8 mouse cellular contexts compared by ENCODE assay signal in the genomic region with DNA sequence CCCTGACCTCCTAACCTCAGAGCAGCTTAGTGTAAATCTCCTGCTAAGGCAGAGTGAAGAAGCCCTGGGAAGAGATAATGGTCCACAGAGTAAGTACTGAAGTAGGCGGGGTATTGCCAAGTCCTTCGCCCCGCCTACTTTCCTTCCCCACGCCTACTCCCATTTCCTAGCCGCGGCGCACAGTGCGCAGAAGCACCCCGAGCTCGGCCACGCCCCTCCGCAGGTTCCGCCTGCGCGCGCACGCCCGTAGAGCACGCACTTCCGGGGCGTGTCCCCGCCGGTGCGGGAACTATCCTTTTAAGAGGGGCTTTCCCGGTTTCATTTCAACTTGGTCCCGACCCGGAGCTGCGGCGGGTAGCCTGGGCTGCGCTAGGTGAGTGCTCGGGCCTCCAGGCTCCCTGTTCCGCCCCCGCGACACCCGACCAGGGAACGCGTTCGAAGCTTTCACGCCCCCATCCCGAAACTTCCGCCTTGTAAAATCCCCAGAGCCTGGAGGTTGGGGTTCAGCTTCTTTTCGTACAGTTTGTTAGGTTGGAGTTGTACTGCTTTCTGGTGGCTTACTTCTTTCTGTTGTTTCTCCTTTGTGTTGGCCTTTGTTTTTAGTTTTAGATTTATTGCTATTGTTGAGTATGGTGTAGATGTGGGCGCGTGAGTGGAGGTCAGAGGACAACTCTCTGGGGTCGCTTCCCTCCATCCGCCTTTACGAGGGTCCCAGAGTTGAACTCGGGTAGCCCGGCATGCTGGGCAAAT. TPM values are rescaled to one million over a fixed set of nuclear protein-coding genes. Genes with fewer than 3 reads are reported as not detected.
DNase-seq lines count a peak whose midpoint lies in the region; ATAC-seq lines count a peak whose summit lies in the region.

A gene (plus strand): TSS at position 250 of the 750 bp plus-strand sequence.

- no peaks in the 10 kb centered on the region for H3K27me3 ChIP-seq in heart, embryonic 10.5 days (ENCODE audit: insufficient read depth, poor library complexity, severe bottlenecking)
- H3K27me3 ChIP-seq in kidney, embryonic 15.5 days: no peaks in the 10 kb centered on the region

- peak; percentile 96 to 97 for DNase-seq in B cell, adult 2 months
- peak; percentile 96 for DNase-seq in brain, adult 2 months (ENCODE audit: low read depth, low spot score)
- peak; percentile 98 for DNase-seq in heart, embryonic 10.5 days (ENCODE audit: low spot score)
- peak; percentile 99 for DNase-seq in liver
- DNase-seq in spleen, postnatal 4 days (ENCODE audit: low spot score in 2 of 2): peak; percentile 95 to 98

- peak within 1 kb of the TSS; percentile 72 for H3K9ac ChIP-seq in kidney, embryonic 15.5 days

- H3K4me2 ChIP-seq in kidney, embryonic 15.5 days: peak within 1 kb of the TSS; percentile 71

- H3K4me1 ChIP-seq in heart, embryonic 10.5 days: 0 out of 2 replicates have a peak, but pooled peaks cover 7% of the 10 kb centered on the region
- peaks cover 16% of the 10 kb centered on the region for H3K4me1 ChIP-seq in kidney, embryonic 15.5 days

- under 1% methylated on average over 49 of the region's 49 CpGs for WGBS in heart, embryonic 10.5 days
- WGBS in kidney, embryonic 15.5 days: under 1% methylated on average over 49 of the region's 49 CpGs

- peak; percentile 97 for ATAC-seq in erythroblast, adult 5-6 weeks (replicated peaks; ENCODE audit: low FRiP score, poor library complexity, severe bottlenecking)
- peak; percentile 99 for ATAC-seq in kidney, embryonic 15.5 days (replicated peaks; ENCODE audit: low FRiP score)
- ATAC-seq in monocyte, adult 5-6 weeks (replicated peaks; ENCODE audit: insufficient number of reproducible peaks, low FRiP score, low TSS enrichment, poor library complexity, severe bottlenecking): peak; percentile 97

- H3K27ac ChIP-seq in heart, embryonic 10.5 days: peak within 1 kb of the TSS; percentile 92
- H3K27ac ChIP-seq in kidney, embryonic 15.5 days: peak within 1 kb of the TSS; percentile 85

- no peaks in the 10 kb centered on the region for H3K9me3 ChIP-seq in heart, embryonic 10.5 days
- H3K9me3 ChIP-seq in kidney, embryonic 15.5 days (replicated peaks): no peaks in the 10 kb centered on the region

- peak within 1 kb of the TSS; percentile 93 for H3K4me3 ChIP-seq in heart, embryonic 10.5 days
- H3K4me3 ChIP-seq in kidney, embryonic 15.5 days (replicated peaks): peak within 1 kb of the TSS; percentile 89

- no peaks in the 10 kb centered on the region for H3K36me3 ChIP-seq in heart, embryonic 10.5 days
- no peaks in the 10 kb centered on the region for H3K36me3 ChIP-seq in kidney, embryonic 15.5 days

RNA-seq across cellular contexts. Expression of the gene that starts here (rescaled TPM):
- total RNA-seq in erythroblast, adult 5-6 weeks (2015; ENCODE audit: low replicate concordance): 39.1 and 45.5 TPM in 2 replicates
- 29.6 and 32.5 TPM in 2 replicates for total RNA-seq in erythroblast, adult 5-6 weeks (2017; ENCODE audit: low replicate concordance)
- 42.8 and 57.9 TPM in 2 replicates for polyA plus RNA-seq in heart, embryonic 10.5 days (2016; fragmentation: Nextera tagmentation; extraction: Ambion mirVana)
- polyA plus RNA-seq in kidney, embryonic 15.5 days (2015; fragmentation: Nextera tagmentation; extraction: Ambion mirVana): 56.6 and 57.7 TPM in 2 replicates
- total RNA-seq in monocyte, adult 5-6 weeks (2017): 81.5 to 120 TPM (median 106 TPM) in 3 replicates

Comparison
In these comparisons a context has a peak if more than half of its experiments do, and no peak if none do; other contexts are left out.
1. Peak in every context shown above with its lines: DNase-seq, ATAC-seq, H3K4me3 ChIP-seq and H3K27ac ChIP-seq.